Mouse (Mus musculus) frontal cortex, postnatal 14 days (tissue): ENCODE results near the gene Dnajc11.

Source experiments
- DNase-seq, 2 experiments: peaks; one replicate each; pipeline ENCODE4 v3.0.0; 2022; ENCODE audit warnings: low spot score in 2 of 2

The Dnajc11 gene

GRCm38 (mm10) chr4:152009076-152010051 lies 75.9 kb downstream of the Dnajc11 start:
- peak; percentile 62 to 64 for DNase-seq

GRCm38 (mm10) chr4:152010091-152010706 lies 76.7 kb downstream of the Dnajc11 start:
- DNase-seq = no peak

- no peak for DNase-seq
These were observed 77.2 kb downstream of the Dnajc11 start for GRCm38 (mm10) chr4:152010707-152011134.

GRCm38 (mm10) chr4:152011171-152011760 lies 77.8 kb downstream of the Dnajc11 start:
- DNase-seq = no peak

GRCm38 (mm10) chr4:152012109-152012508 lies 78.6 kb downstream of the Dnajc11 start:
- DNase-seq = no peak

GRCm38 (mm10) chr4:152013036-152013813 lies 79.7 kb downstream of the Dnajc11 start:
- DNase-seq = no peak

- no peak for DNase-seq
These were observed 85.6 kb downstream of the Dnajc11 start for GRCm38 (mm10) chr4:152019073-152019472.

GRCm38 (mm10) chr4:152020024-152020423 lies 86.5 kb downstream of the Dnajc11 start:
- no peak for DNase-seq

- no peak for DNase-seq
These were observed 88.1 kb downstream of the Dnajc11 start for GRCm38 (mm10) chr4:152021568-152022097.

- DNase-seq = no peak
These were observed 89.0 kb downstream of the Dnajc11 start for GRCm38 (mm10) chr4:152022506-152022905.

GRCm38 (mm10) chr4:152024525-152024924 lies 91.0 kb downstream of the Dnajc11 start:
- DNase-seq = no peak

- no peak for DNase-seq
These were observed 93.4 kb downstream of the Dnajc11 start for GRCm38 (mm10) chr4:152026751-152027508.

GRCm38 (mm10) chr4:152027524-152027923 lies 94.0 kb downstream of the Dnajc11 start, which contains the start of gene Zbtb48:
Gene Zbtb48, minus strand, starts transcription at chr4:152027671.
- DNase-seq = peak; percentile 94 to 95

- DNase-seq = no peak
These were observed 95.0 kb downstream of the Dnajc11 start for GRCm38 (mm10) chr4:152028456-152028855.

- DNase-seq = no peak
These were observed 95.6 kb downstream of the Dnajc11 start for GRCm38 (mm10) chr4:152029087-152029486.

- DNase-seq = no peak
These were observed 96.5 kb downstream of the Dnajc11 start for GRCm38 (mm10) chr4:152029997-152030396.
